21 mouse cellular contexts compared by ENCODE assay signal in genomic region chr2:59975772-59976171, GRCm38 (mm10).
"Had no signal": no experiment of that assay in that cellular context is flagged by ENCODE, and none has a peak within 500 bp of the region (broad histone marks: within the 10 kb centered on the region; RNA-seq: fewer than 3 reads in every experiment).

No protein-coding gene starts in this region.

- H3K27ac ChIP-seq: left cerebral cortex, adult 2 months; liver, embryonic 13.5 days; midbrain, embryonic 10.5 days; midbrain, embryonic 13.5 days; neural tube, embryonic 12.5 days; neural tube, embryonic 15.5 days; stomach, postnatal 0 days had no signal

- H3K4me1 ChIP-seq: midbrain, embryonic 10.5 days had no signal

- H3K36me3 ChIP-seq: liver, embryonic 13.5 days had no signal

- DNase-seq: kidney, adult 2 months; kidney, postnatal 10 days; kidney, postnatal 36 days; layer of hippocampus, postnatal 36 days; liver, embryonic 13.5 days; lung, adult 2 months; lung, postnatal 14 days; right cerebral cortex, adult 18-20 months; right cerebral cortex, postnatal 14 days; right cerebral cortex, postnatal 4 days; thymus, adult 2 months; thymus, postnatal 14 days; thymus, postnatal 4 days had no signal

- ATAC-seq: midbrain, embryonic 13.5 days had no signal

- H3K9ac ChIP-seq: kidney, embryonic 15.5 days; liver, embryonic 13.5 days; midbrain, embryonic 13.5 days; neural tube, embryonic 12.5 days; neural tube, embryonic 15.5 days had no signal

- H3K4me3 ChIP-seq: kidney, embryonic 15.5 days; left cerebral cortex, adult 2 months; liver, embryonic 13.5 days; megakaryocyte, embryonic 14.5 days; midbrain, embryonic 10.5 days; midbrain, embryonic 13.5 days; neural tube, embryonic 12.5 days; neural tube, embryonic 15.5 days had no signal

- H3K27me3 ChIP-seq: kidney, embryonic 15.5 days; liver, embryonic 13.5 days; megakaryocyte, embryonic 14.5 days; midbrain, embryonic 13.5 days; neural tube, embryonic 12.5 days; neural tube, embryonic 15.5 days had no signal

- H3K9me3 ChIP-seq: kidney, embryonic 15.5 days; liver, embryonic 13.5 days; megakaryocyte, embryonic 14.5 days; midbrain, embryonic 10.5 days; midbrain, embryonic 13.5 days; neural tube, embryonic 12.5 days; neural tube, embryonic 15.5 days had no signal

- H3K4me2 ChIP-seq: kidney, embryonic 15.5 days; liver, embryonic 13.5 days; midbrain, embryonic 13.5 days; neural tube, embryonic 12.5 days; neural tube, embryonic 15.5 days had no signal
